Mouse (Mus musculus) kidney, postnatal 25 days (tissue): Measurements from ENCODE around the gene Cyp2b19.
"Not testable (repeated sequence)": the region's sequence is repeated elsewhere in the genome, so short reads cannot be mapped to it uniquely, and the experiment has no call there.

Experiments used
- DNase-seq, 2 experiments: peaks; one replicate each; pipeline ENCODE4 v3.0.0; 2021; ENCODE audit warnings: mixed read lengths in 2 of 2

The Cyp2b19 gene

DNA sequence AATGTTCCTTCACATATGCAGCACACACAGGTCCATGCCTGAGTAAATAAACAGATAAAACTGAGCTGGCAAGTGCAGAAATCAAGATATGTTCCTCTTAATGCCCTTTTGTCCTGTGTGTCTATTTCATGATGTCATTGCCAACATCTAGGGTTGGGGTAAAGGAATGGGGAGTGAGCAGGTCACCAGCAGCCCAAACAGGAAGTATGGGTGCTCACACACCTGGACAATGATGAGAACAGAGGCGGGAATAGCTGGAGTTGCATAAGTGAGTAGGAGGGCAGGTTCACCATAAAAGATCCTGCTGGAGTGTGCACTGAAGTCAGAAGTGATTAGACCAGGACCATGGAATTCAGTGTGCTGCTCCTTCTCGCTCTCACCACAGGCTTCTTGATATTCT, at the start of gene Cyp2b19:
Gene Cyp2b19 (plus strand): TSS at position 301 of the 400 bp plus-strand sequence.
- no peak for DNase-seq

DNA sequence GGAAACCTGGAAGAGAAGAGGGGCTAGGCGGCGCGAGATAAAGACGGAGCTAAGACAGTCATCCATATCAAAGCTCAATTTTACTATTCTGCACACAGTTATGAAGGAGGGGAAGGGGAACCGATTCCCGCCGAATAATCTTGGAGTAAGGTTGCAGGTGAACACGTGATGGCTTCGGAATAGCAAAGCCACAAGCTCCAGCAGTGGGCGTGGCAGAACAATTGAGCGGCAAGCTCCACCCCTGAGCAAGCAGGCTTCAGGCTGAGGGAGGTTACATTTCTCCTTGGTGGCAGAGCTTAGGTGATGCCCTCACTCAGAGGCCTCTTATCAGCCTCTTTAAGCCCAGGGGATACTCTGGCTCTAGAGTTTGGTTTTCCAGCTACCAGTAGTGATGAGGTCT, 45.9 kb upstream of the Cyp2b19 start:
- no peak for DNase-seq

DNA sequence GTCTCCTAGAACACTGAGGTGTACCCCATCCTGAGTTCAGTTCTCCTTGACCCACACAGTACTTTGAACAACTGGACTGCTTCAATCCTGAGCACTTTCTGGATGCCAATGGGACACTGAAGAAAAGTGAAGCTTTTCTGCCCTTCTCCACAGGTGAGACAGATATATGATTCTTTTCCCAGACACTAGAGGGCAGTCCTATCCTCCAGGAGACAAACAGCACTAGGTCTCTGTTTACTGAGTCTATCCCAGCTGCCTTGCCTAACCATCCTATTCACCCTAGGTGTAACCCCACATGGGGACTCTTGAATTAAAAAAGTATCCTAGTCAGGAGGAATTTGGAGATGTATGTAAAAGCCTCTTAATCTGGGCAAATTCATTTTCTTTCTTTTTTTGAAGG, 18.0 kb upstream of the Cyp2b19 start:
- no peak for DNase-seq

DNA sequence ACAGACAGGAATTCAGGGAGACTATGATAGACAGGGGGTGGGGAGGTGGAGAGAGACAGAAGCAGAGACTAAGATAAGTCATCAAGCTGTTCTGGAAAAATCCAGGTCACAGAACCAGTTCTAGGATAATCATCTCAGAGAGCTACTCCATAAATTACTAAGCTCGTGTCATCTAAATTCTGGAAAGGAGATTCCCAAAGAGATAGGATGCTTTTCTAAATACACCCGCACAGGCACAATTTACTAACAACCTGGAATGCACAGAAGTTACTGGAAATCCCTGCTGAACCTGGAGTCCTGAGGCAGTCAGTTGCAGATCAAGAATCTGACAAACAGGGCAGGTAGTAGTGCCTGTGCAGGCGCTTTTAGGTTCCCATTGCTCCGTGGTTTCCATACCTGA, 13.0 kb upstream of the Cyp2b19 start:
- no peak for DNase-seq

DNA sequence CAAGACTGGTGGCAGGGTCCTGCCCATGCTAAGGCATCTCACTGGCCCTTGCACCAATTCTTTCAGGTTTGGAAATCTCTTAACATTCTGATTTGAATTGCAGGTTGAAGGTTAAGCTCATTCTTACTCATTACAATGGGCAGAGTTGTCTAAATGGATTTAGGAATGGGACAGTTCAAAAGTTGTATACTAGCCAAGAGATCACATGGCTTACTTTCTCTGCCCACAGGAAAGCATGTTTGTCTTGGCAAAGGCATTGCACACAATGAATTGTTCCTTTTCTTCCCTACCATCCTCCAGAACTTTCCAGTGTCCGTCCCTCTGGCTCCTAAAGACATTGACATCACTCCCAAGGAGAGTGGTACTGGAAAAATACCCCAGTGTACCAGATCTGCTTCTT, 11.5 kb upstream of the Cyp2b19 start:
- no peak for DNase-seq

DNA sequence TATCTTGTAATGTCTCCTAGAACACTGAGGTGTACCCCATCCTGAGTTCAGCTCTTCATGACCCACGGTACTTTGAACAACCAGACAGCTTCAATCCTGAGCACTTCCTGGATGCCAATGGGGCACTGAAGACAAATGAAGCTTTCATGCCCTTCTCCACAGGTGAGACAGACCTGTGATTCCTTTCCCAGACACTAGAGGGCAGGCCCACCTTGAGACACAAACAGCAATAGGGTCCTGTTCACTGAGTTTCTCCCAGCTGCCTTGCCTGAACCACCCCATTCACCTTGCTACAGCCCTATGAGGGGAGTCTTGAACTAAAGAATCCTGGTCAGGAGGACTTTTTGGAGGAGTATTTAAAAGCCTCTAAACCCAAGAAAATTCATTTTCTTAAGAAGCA, 10.1 kb downstream of the Cyp2b19 start:
- peak; percentile 47 to 65 for DNase-seq

DNA sequence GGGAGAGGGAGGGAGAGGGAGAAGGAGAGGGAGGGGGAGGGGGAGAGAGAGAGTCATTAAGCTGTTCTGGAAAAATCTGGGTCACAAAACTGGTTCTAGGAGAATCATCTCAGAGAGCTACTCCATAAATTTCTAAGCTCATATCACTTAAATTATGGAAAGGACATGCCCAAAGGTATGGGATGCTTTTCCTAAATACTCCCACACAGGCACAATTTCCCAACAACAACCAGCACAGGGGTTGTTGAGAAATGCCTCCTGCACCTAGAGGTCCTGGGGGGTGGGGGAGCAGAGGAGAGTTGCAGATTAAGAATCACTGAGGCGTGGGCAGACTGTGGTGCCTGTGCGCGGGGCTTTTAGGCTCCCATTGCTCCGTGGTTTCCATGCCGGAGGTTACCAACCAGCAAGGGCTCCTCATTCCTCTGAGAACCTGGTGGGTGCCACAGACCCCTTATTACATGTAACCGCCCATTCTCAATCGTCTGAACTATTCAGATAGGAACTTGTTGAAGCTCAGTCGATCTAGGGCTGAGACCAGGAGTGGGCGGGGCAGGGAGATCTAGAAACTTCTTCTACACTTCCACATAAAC, 13.0 kb downstream of the Cyp2b19 start:
- no peak for DNase-seq

DNA sequence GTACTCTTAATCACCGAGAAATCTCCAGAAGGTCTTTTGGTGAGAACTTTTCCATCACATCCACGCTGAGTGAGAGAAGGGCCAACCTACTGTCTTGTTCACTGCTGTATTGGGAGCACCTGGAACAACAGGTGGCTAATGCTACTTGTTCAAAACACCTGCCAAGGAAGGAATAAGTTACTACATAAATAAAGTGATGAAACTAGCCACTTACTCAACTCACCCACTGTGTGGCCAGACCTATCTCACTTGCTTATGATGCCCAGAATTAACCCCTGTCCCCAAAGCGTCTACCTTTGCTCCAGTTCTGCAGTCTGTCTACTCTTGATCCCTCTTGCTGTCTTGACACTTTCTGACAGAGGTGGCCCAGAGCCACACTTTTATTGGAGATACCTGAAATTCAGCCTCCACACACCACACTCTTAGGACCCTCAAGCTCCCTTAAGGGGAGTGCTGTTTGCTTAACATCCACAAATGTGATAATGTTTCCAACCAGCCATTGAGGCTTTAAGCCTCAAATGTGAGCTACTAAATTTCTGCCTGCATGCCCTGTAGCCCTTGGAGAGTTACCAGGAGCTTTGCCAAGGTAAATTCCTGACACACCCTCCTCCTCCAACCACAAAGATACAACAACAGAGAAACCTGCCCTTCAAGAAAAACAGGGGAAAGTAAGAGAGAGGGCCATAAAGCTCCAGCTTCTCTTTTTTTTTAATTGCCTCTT, 16.1 kb downstream of the Cyp2b19 start:
- no peak for DNase-seq

DNA sequence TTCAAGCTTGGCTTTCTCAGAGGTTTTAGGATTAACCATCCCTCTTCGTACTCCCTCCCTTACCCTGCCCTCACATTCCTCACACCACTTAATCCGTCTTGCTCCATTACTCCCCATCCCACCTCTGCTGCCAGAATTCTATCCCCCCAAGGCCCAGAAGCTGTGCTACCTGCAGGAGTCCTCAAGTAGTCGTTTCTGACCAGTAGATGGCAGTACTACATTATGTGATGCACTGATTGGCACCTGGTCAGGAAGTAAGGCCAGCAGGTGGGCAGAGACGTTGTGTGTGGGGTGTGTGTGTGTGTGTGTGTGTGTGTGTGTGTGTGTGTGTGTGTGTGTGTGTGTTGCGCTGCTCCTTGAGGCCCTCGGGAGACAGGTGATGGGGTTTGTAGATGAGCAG, 18.9 kb downstream of the Cyp2b19 start:
- DNase-seq, result peak; percentile 34 to 48

DNA sequence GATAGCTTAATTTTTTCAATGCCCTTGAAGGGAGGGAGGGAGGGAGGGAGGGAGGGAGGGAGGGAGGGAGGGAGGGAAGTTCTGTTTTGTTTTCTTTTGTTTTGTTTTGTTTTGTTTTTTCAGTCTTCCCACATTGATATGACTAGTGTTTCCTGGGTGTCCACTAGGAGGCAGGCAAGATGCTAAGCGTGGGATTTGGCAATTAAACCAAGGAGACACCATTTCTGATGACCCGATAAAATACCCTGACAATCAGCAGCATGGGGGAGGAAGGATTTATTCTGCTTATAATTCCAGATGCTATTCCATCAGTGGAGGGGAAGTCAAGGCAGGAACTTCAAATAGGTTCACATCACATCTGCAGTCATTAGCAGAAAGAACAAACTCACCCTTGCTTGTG, 20.9 kb downstream of the Cyp2b19 start:
- peak in 1 of 2 experiments; percentile 21 for DNase-seq

DNA sequence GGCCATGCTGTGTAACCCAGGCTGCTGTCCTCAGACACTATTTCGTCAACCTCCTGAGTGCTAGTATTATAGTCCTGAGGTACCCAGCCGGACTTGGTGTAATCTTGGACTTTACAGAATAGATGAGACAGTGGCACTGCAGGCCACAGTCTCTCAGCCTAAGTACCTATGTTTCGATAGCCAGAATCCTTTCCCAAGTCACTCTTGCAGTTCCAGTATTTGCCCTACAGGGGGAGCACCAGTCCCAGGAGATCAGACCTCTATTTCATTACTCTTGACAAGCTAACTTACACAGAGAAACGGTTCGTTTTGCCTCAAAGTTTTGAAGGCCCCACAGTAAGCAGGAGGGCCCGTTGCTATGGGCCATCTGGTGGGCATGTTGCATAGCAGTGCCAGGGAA, 21.5 kb downstream of the Cyp2b19 start:
- DNase-seq, result peak; percentile 71

DNA sequence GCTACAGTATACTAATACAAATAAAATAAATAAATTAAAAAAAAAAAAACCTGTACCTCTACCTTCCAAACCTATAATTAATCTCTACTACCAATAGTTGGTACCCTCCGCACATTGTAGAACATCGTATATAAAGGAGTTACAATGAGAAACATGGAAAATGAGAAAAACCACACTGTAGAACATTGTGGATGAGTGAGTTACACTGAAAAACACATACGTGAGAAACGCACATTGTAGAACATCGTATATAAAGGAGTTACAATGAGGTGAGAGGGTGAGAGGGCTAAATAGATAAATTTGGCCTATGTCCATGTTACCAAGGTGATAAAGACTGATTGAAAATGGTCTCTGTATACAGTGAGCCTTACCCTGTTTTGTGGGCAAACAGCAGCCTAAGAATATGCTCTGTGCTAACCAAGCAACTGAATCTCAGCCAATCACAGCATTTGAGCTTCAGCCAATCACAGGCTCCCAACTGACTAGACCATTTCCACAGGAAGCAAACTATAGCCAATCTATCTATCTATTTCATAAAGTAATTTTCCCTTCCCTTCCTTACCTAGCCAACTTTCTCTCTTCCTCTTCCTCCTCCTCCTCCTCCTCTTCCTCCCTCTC, 23.0 kb downstream of the Cyp2b19 start:
- no peak for DNase-seq

DNA sequence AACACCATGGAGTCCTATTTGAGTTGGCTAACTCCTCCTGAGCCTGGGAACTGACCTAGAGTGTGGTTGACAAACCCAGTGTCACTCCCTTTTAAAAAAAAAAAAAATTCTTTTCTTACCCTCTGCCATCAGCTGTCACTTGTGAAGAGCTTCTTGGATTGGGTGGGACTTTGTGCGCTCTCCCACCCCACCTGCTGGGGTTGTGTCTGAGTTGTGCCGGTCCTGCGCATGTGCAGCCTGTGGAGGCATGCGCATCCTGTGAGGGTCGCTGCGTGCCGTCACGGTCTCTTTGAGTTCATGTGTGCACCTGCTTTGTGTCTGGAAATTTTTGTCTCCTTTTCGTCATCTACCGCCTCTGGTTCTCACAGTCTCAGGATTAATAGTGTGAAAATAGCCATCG, 23.6 kb downstream of the Cyp2b19 start:
- DNase-seq, result peak in 1 of 2 experiments; percentile 50

DNA sequence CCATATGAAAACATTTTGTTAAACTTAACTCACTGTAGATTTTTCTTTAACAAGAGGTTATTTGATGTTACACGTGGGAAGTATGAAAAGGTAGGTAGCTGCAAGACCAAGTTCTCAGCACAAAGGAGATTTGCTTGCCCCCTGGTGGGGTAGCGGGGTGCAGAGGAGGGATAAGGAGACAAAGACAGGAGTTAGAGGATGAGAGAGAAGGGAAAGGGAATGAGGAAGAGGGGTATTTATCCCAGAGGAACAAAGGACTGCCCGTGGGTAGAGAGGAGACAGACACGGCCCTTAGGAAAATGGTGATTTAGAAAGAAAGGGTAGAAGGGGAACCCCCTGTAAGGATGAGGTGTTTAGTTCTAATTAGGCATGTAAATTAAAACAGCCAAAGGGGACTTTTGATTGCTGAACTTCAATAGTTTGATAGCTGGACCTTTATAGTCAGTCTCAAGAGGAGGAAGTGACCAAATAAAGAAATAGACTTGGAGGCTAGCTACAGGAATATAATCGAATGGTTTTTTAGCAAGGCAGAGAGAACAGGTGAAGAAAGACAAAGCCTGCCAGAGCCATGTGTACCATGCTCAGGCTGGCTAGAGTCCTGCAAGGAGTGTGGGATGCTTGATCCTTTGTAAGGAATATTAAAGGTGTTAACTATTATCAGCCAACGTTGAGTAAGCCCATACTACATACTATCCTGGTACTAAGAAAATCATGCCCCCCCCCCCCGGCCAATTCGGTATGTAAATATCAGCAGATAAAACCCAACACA, 24.2 kb downstream of the Cyp2b19 start:
- no peak for DNase-seq

DNA sequence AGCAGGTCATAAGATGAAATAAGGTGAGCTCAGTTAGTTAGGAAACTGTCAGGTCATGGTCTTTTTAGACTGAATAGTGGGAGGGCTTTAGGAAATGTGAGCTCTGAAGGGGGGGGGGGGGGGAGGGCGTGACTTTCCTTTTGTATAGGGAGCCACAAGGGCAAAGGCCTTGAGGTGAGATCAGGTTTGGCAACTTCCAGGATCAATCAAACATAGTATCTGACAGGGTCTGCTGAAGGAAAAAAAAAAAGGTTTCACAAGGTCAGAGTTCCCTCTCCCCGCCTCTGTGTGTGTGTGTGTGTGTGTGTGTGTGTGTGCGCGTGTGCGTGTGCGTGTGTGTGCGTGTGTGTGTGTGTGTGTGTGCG, 24.8 kb downstream of the Cyp2b19 start:
- no peak for DNase-seq

DNA sequence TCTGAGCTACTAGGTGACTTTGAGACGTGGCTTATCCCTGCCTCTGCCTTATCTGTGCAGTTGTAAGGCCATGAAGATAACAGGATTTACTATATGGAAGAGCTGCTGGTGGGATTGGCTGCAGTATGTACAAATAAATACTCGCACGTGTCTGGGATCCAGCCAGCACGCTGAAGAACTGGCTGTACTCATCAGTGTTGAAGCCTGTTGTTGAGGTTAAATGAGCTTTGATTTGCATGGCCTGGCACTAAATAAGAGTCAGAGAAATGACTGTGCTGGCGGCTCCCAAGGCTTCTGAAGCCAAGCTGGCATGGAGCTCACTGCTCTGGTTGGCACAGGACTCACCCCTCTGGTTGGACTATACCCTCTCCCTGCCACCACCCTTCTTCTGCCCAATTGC, 26.2 kb downstream of the Cyp2b19 start:
- peak; percentile 83 to 93 for DNase-seq

DNA sequence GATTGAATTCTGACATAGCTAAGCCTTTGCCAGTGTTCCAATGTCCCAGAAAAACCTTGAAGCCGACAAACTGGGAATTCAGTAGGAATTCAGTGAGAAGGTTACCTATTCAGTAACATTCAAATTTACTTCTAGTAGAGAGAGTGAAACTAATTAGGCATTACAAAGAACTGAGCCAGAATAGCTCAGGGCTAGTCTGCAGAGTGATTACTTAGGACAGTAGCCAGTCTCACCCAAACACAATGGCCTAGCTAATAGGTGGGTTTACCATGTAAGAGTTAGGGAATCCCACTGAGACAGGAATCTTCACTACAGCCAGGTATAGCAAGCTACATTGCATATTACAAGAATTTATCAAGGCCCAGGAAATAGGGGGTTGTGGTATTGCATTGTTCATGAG, 29.1 kb downstream of the Cyp2b19 start:
- not testable (repeated sequence) for DNase-seq

DNA sequence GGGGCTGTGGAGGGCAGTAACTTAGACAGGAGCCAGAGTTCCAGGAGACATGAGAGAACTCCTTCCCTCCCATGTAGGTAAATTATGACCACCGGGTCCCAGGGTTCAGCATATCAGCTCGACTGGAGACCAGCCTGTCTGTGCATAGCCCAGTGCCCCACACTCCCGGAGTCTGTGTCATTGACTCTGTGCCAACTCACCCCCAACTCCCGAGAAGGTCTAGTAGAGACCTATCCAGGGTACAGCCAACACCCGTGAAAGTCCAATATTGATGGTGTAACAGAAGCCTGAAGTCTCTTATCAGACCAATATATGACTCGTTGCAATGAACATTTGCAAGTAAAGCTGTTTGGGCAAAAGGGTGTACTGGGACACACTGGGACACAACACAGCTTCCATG, 33.0 kb downstream of the Cyp2b19 start:
- DNase-seq, result no peak

DNA sequence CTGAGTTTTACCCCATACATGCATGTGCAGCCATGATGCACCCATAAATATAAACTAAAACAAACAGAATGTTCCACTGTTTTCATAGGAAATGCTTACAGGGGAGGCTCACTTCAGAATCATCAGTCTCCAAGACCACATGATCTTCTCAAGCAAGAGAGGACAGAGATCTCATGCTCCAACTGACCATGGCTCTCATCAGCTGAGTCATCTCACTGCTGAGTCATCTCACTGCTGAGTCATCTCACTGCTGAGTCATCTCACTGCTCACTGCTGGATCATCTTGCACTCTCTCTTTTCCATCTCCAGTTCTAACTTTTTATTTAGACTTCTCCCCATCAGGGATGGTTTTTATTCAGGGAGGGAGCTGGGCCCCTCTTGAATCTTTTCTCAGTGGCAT, 43.2 kb downstream of the Cyp2b19 start:
- no peak for DNase-seq

DNA sequence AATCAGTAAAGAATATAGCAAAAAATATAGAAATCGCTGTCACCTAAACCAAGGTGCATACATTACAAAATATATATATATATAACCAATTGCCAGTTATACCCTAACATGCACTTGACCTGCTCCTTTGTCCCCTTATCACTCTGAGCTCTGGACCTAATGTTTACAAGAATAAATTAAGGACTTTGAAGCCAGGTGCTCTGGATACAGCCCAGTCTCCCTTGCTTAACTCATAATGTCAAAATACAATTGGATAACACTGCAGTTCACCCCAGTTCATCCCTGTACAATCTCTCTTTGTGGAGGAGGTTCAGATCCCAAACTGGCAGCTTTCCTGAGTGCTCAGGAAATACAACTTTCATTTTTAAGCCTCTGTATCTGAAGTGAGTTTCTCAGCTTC, 44.1 kb downstream of the Cyp2b19 start:
- no peak for DNase-seq

DNA sequence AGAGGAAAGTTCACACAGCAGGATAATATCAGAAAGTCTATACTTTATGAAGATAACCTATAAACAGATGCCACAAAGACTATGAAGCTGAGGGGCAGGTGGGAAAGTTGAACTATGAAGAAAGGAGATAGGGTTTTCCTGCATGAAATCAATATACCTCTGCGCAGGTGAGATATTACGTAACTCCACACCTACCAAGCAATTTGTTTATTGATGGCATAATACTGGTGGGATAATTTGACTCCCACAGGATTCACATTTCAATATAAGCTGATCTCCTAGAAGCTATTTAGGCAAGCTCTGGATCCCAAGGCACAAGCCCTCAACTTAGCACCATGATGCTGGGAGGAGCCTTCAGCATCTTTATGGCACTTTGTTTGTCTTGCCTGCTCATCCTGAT, 51.6 kb downstream of the Cyp2b19 start, which contains the start of gene Cyp2g1:
Gene Cyp2g1 (plus strand): TSS at position 301 of the 400 bp plus-strand sequence.
- DNase-seq, result no peak
